Mouse (Mus musculus) 416B (cell line): ENCODE measurements at regions not wholly inside any gene's neighbourhood (a gene's known extent, or its start where the extent isn't known, plus 50 kb on each side); places are given as distances from the start of the nearest gene placed in this dataset.
"Not testable (repeated sequence)": the region's sequence is repeated elsewhere in the genome, so short reads cannot be mapped to it uniquely, and the experiment has no call there.

Source experiments
- DNase-seq: peaks from one replicate; pipeline ENCODE4 v3.0.0; 2011; ENCODE audit warnings: low read depth

DNA sequence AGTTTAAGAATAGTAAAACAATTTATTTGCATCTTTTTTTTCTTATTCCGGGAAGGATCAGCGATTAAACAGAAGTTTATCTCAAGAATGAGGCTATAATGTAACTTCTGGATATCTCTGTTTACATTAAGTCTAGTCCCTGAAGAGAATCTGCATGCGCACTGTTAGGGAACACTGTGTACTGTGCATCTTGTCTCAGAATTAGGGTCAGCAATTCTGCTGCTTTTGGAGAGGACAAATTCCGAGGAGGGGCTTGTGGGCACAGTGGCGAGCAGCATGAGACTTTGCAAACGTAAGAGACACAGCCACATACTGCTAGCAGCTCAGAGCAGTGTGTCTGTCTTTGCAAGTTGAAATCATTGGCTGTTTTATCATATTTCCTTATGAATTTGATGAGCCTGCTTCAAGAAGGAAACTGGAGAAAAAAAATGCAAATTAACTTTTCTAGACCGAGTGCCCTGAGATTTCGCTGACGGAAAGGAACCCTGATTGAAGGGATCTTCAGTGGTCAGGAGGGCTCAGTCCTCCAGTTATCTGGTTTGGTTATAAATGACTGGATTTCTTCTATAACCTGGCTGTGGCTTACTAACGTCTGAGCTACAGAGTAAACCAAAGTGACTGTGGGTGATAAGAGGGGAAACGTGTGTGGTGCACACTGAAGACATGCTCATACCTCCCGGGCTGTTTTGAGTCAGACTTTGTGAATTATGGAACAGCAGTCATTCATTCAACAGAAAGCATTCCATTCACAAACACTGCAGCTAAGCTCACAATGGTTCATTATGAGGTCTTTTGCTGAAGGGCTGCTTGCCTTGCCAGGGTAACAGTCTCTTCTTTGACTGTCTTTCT, 305.1 kb downstream of the Ets1 start:
- no peak for DNase-seq

DNA sequence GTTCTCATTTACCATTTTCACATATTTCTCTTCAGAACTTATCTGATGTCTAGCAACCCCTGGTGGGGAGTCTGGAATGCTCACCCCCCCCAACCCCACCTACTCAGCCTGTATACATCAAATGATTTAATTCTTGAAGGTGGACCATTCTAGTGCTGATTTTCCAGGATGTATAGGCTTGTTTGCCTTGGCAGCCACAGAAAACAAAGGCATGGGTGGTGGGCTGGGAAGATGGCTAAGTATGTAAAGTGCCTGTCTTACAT, 305.7 kb downstream of the Ets1 start:
- DNase-seq, result no peak

DNA sequence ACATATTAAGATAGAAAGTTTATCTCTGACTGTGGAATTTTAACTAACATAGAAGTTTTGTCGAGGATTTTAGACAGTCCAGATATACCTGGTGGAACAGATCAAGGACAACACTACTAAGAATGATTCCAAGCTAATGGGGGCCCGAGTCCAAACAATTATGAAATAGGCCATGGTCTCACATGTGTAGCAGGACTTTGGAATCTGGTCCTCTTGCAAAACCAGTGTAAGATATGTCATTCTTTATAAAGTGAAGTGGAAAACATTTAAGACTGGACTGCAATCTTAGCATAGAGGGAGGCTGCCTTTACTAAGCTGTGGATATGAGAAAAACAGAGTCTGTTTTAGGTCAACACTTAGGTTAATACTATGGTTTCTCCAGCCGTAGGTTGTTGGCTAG, 311.2 kb downstream of the Ets1 start:
- DNase-seq, result no peak

- no peak for DNase-seq
Observed at GRCm38 (mm10) chr9:32949036-32949435, 313.0 kb downstream of the Ets1 start.

DNA sequence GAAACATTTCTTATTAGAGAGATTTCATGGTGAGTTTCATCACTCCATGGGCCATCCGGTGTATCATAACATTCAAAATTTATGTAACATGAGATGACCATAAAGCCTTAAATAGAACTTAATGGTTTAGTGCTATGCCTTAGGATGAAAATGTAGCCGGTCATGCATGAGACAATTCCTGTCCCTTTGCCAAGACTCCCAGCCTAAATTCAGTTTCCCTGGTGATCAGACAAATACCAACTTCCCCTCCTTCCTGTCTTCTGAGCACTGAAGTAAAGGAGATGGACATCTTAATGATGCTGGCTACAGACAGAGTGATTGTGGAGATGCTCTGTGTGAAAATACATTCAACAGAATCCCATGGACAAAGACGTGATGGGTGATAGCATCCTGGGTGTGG, 322.7 kb downstream of the Ets1 start:
- DNase-seq, result no peak

DNA sequence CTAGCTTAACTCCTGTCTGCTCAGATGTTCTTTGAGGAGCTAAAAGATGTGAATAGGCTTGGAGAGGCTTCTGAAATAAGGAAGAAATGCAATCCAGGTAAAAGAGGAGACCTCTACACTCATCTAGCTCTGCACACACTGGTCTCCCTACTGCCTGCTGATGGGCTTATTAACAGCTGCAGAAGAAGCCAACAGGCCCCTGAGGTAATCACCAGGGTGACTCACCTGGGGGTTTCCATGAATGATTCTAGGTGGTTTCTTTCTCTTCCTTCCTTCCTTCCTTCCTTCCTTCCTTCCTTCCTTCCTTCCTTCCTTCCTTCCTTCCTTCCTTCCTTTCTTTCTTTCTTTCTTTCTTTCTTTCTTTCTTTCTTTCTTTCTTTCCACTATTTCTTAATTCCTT, 323.4 kb downstream of the Ets1 start:
- DNase-seq, result not testable (repeated sequence)

DNA sequence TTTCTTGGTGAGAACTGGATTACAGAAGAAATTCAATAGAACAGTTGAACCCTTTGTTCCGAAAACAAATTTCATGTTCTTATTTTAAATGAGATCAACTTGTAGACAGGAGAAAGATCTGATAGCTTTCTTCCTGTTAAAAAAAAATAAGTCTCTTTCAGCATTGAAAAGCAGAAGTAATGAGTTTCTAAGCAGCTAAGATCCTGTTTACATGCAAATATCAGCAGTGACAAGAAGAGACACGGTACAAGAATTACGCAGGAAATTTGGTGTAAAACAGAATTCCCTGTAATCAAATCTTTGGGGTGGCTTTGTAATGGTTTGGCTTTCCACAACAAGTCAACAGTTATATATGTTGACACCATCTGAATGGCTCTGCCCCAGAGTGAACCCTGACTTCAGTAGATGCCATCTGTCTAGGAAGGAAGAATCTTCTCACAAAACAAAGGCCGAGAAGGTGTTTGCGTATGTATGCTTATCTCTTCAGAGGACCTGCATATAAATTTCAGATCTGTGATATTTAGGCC, 326.7 kb downstream of the Ets1 start:
- DNase-seq, result no peak

GRCm38 (mm10) chr9:32968446-32968845, 332.4 kb downstream of the Ets1 start:
- DNase-seq, result no peak

DNA sequence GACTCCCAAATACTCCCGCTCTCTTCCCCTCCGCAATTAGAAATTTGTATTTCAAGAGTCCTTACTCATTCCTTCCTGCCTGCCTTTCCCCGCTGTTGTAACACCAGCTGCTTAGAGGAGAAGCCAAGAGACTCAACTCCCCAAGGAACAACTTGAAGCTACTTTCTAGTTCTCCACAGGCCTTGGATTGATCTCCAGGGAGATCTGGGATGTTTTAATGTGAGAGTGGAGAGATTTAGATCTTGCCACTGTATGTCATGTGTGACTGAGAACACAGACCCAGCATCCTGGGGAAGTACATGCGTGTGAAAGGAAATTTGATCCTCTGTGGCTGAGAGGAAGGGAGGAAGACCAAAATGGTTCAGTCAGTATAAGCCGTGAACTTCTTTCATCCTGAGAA, 335.4 kb downstream of the Ets1 start:
- DNase-seq, result no peak

GRCm38 (mm10) chr9:32971926-32972325, 335.9 kb downstream of the Ets1 start:
- no peak for DNase-seq

GRCm38 (mm10) chr9:32972431-32973052, 336.5 kb downstream of the Ets1 start:
- no peak for DNase-seq

DNA sequence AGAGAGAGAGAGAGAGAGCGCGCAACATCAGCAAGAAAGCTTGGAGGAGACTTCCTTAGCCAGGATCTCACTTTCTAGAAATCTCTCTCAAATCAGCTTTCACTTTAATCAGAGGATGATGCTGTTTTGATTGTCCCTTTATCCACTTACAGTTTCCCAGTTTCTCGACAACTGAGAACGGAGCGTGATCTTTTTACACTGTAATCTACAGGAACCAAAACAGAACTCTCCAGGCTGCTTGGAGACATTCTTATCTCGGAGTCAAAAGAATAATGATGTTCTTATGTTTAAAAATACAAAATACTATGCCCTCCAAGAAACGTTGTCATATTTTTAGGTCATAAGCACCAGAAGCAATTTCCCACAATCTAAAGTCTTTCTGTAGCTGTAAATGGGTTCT, 341.7 kb downstream of the Ets1 start:
- no peak for DNase-seq

DNA sequence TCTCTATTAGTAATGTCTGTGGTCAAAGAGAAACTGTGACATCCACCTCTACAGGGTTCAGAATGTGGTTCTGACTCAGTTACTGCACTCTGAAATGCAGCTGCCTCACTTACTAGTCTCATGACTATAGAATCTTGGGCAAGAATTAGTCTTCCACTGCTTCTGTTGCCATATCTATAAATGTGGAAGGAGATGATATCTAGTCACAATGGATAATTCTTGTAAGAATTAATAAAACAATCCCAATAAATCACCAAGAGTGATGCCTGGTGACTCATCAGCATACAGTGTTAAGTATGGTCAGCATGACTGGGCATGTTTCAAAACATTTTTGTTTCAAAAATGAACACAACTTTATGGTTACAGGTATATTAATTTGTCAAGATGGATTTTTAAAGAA, 344.8 kb downstream of the Ets1 start:
- DNase-seq, result no peak

DNA sequence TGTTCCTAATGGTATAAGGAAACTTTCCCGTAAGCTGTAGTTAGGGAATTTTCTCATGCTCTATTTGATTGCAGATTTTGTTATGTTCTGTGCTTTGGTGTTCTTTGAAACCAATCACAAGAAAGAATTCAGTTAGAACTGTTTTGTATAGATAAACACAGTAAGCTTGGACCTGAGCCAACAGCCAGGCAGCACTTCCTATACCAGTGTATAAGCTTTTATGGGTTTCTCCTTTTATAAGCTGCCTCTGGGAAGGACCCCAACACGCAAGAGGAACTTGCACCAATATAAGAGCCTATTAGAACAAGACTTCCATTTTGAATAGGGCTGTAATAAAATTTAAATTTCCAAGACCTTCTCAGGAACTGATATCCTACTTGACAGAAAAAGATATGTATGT, 347.2 kb downstream of the Ets1 start:
- no peak for DNase-seq

GRCm38 (mm10) chr9:32986836-32987673, 351.0 kb downstream of the Ets1 start:
- no peak for DNase-seq

GRCm38 (mm10) chr9:32989006-32989405, 353.0 kb downstream of the Ets1 start:
- no peak for DNase-seq

- no peak for DNase-seq
Observed at GRCm38 (mm10) chr9:32998323-32998722, 362.3 kb downstream of the Ets1 start.

- DNase-seq, result no peak
Observed at GRCm38 (mm10) chr9:33000691-33001164, 364.7 kb downstream of the Ets1 start.

DNA sequence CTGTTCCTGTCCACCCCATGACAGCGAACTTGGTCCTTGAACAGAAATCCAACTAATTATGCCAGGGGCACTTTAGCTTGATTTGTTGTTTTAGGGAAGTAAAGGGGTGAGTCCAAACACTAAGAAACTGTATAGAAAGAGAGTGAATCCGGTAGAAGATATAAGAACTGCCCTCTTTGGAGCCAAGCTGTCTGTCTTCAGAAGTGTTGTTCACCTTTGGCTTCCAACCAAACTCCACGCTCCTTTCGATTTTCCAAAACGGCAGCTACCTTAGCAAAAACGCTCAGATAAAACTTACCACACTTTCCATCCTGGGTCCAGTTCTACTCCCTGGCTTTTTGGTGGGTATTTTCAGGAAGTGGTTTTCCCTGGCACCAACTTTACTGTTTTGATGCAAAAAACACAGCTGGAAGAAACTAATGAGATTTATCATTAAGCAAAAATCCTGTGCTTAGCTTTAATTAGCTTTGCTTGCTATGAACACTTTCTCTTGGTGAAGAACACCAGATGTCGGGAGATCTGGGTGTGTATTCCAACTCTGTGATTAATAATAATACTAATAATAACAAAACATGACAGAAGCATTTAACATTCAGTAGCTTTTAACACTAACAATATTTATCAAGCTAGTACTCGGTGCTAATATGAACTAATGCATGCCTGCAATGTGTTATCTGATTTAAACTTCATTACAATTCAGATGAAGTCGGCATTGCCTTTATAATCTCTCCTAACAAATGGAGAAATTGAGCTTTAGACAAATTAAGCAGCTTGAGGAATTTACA, 365.3 kb downstream of the Ets1 start:
- no peak for DNase-seq

DNA sequence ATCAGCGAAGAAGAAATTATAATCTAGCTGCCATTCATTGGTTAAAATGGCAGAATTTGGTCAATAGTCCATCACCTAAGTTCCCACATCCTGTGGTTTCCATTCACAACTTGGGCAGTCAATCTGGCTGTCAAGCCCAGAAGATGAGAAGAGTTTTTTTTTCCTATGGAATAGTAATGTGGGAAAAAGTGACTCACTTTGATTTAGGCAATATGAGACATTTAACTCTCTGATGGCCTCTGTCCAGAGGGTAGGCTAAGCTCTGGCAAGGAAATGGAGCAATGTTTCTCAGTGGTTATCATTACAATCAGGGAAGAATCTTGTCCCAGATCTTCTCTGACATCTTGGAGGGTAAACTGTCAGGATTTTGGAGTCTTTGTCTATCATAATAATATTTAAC, 367.9 kb downstream of the Ets1 start:
- no peak for DNase-seq

GRCm38 (mm10) chr9:33004536-33004935, 368.5 kb downstream of the Ets1 start:
- no peak for DNase-seq
